Mouse (Mus musculus) liver, embryonic 11.5 days (tissue): ENCODE data around the gene Eif4g2. TPM values are rescaled to one million over a fixed set of nuclear protein-coding genes. Genes with fewer than 3 reads are reported as not detected.
A peak's percentile ranks its signal among the peaks of the same experiment; 100 is the strongest.

Source experiments
- ATAC-seq: fragments of 200-750 bp; cut with Nextera tagmentation; replicated peaks from 2 replicates; pipeline ENCODE4 v1.8.0; 2017; ENCODE audit warnings: moderate number of reproducible peaks, mild to moderate bottlenecking, moderate TSS enrichment, moderate library complexity; ENCODE audit not compliant: low FRiP score
- DNase-seq: peaks from one replicate; pipeline ENCODE4 v3.0.0-alpha.2; 2017; ENCODE audit warnings: low spot score
- H3K27ac ChIP-seq: fragments of 300-500 bp; sonication (generic); 2 replicates; pipeline ENCODE4 v1.5.1; 2014; ENCODE audit warnings: mild to moderate bottlenecking, low read depth, low read length, control low read depth
- H3K27me3 ChIP-seq: fragments of 300-500 bp; sonication (generic); replicated peaks from 2 replicates; pipeline ENCODE4 v1.6.1; 2014; ENCODE audit warnings: low read length, mixed read lengths; ENCODE audit not compliant: control insufficient read depth, insufficient read depth
- H3K36me3 ChIP-seq: fragments of 300-500 bp; sonication (generic); 2 replicates; pipeline ENCODE4 v1.6.1; 2014; ENCODE audit warnings: mild to moderate bottlenecking, low read length, moderate library complexity, mixed read lengths; ENCODE audit not compliant: control insufficient read depth, insufficient read depth
- H3K4me1 ChIP-seq: fragments of 300-500 bp; sonication (generic); replicated peaks from 2 replicates; pipeline ENCODE4 v1.6.1; 2014; ENCODE audit warnings: low read length, mixed read lengths; ENCODE audit not compliant: control insufficient read depth, insufficient read depth
- H3K4me2 ChIP-seq: fragments of 300-500 bp; sonication (generic); 2 replicates; pipeline ENCODE4 v1.6.1; 2014; ENCODE audit warnings: mild to moderate bottlenecking, control low read depth, moderate library complexity
- H3K4me3 ChIP-seq: fragments of 300-500 bp; sonication (generic); 2 replicates; pipeline ENCODE4 v1.5.1; 2014; ENCODE audit warnings: low read depth, low read length, control low read depth
- H3K9ac ChIP-seq: fragments of 300-500 bp; sonication (generic); 2 replicates; pipeline ENCODE4 v1.6.1; 2014; ENCODE audit warnings: low read depth, low read length, control low read depth
- H3K9me3 ChIP-seq: fragments of 300-500 bp; sonication (generic); 2 replicates; pipeline ENCODE4 v1.6.1; 2016; ENCODE audit warnings: low read length, inconsistent platforms, mixed read lengths; ENCODE audit not compliant: control insufficient read depth
- WGBS: fragments of 180-500 bp; shearing (Covaris S2); extraction: QIAGEN DNeasy Blood & Tissue Kit; methylation state at CpG from one replicate; pipeline ENCODE4 v1.1.7; 2014; 5-methylcytosine and 5-hydroxymethylcytosine counted together
- polyA plus RNA-seq: library from polyadenylated mRNA; unstranded; fragments of >200 nt; fragmentation: Nextera tagmentation; extraction: Ambion mirVana; gene quantifications from 2 replicates; pipeline ENCODE4 v1.2.1, GENCODE M21; 2014

The Eif4g2 gene
- polyA plus RNA-seq, 1 experiment from 2014 or later, result 1,063 TPM

DNA sequence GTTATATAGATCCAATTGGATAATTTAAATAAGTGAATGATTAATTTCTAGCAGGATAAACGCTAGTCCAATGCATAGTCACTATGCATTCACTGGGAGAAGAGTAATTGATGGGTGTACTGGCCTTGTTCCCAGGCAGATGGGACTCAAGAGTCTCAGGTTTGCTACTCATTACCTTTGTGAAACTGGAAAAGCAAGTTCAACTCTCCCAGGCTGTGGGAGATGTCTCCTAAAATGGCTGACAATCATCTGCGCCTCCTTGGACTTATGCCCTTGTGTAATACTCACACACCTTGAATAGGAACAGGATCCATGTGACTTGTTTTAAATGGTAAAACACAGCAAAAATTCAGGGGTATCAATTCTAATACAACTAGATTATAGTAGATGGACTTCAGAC, 26.3 kb upstream of the Eif4g2 start:
- Histone ChIP-seq H3K36me3 (peaks cover 5% of the 10 kb centered on the region; the same call in 1 of the 2 replicates), H3K9me3 (no peaks in the 10 kb centered on the region), H3K4me3 (no peak overlapping the region), H3K27ac (no peak overlapping the region), H3K9ac (no peak overlapping the region), H3K4me1 (no peaks in the 10 kb centered on the region), H3K27me3 (no peaks in the 10 kb centered on the region), H3K4me2 (no peak overlapping the region)
- no peak for DNase-seq
- ATAC-seq, result no peak
- WGBS, result 85% methylated on average over 2 of the region's 2 CpGs

GRCm38 (mm10) chr7:111098196-111098595, 15.4 kb upstream of the Eif4g2 start:
- Histone ChIP-seq H3K4me3 (no peak overlapping the region), H3K9ac (no peak overlapping the region), H3K27me3 (no peaks in the 10 kb centered on the region), H3K9me3 (no peaks in the 10 kb centered on the region), H3K36me3 (no peaks in the 10 kb centered on the region), H3K4me2 (no peak overlapping the region), H3K27ac (no peak overlapping the region), H3K4me1 (no peaks in the 10 kb centered on the region)
- 93% methylated on average over 1 of the region's 1 CpGs for WGBS
- DNase-seq, result no peak
- ATAC-seq, result no peak

- no peak overlapping the region for H3K9ac ChIP-seq
- H3K36me3 ChIP-seq, result no peaks in the 10 kb centered on the region
- WGBS, result 73% methylated on average over 2 of the region's 2 CpGs
- no peaks in the 10 kb centered on the region for H3K4me1 ChIP-seq
- no peaks in the 10 kb centered on the region for H3K9me3 ChIP-seq
- no peak for ATAC-seq
- H3K27me3 ChIP-seq, result no peaks in the 10 kb centered on the region
- H3K4me3 ChIP-seq, result no peak overlapping the region
- H3K4me2 ChIP-seq, result no peak overlapping the region
- no peak for DNase-seq
- no peak overlapping the region for H3K27ac ChIP-seq
Measured at GRCm38 (mm10) chr7:111095169-111095568, 12.3 kb upstream of the Eif4g2 start.

GRCm38 (mm10) chr7:111085153-111085552, 2.3 kb upstream of the Eif4g2 start:
- Histone ChIP-seq H3K27me3 (no peaks in the 10 kb centered on the region), H3K9ac (no peak overlapping the region), H3K27ac (no peak overlapping the region), H3K36me3 (peaks cover 12% of the 10 kb centered on the region), H3K9me3 (no peaks in the 10 kb centered on the region), H3K4me2 (peak overlapping the region; percentile 17; the same call in 1 of the 2 replicates), H3K4me1 (peaks cover 11% of the 10 kb centered on the region), H3K4me3 (no peak overlapping the region)
- DNase-seq (no peak), ATAC-seq (no peak; the same call in 1 of the 2 replicates)

GRCm38 (mm10) chr7:111084443-111084842, 1.6 kb upstream of the Eif4g2 start:
- Histone ChIP-seq H3K27ac (peak overlapping the region; percentile 25), H3K9ac (no peak overlapping the region), H3K9me3 (no peaks in the 10 kb centered on the region), H3K4me1 (peaks cover 19% of the 10 kb centered on the region), H3K36me3 (peaks cover 19% of the 10 kb centered on the region), H3K27me3 (no peaks in the 10 kb centered on the region), H3K4me2 (peak overlapping the region; percentile 12; the same call in 1 of the 2 replicates), H3K4me3 (no peak overlapping the region)
- ATAC-seq (no peak), DNase-seq (no peak)
- WGBS, result 69% methylated on average over 2 of the region's 2 CpGs

GRCm38 (mm10) chr7:111083733-111084120, 897 bp upstream of the Eif4g2 start:
- H3K4me2 ChIP-seq, result peak overlapping the region; percentile 59
- H3K9me3 ChIP-seq, result no peaks in the 10 kb centered on the region
- H3K27me3 ChIP-seq, result no peaks in the 10 kb centered on the region
- DNase-seq (no peak), ATAC-seq (no peak)
- H3K9ac ChIP-seq, result peak overlapping the region; percentile 100
- WGBS, result 14% methylated on average over 4 of the region's 4 CpGs
- peaks cover 25% of the 10 kb centered on the region for H3K36me3 ChIP-seq
- peaks cover 19% of the 10 kb centered on the region for H3K4me1 ChIP-seq
- peak overlapping the region; percentile 99 for H3K27ac ChIP-seq
- peak overlapping the region; percentile 100 for H3K4me3 ChIP-seq

DNA sequence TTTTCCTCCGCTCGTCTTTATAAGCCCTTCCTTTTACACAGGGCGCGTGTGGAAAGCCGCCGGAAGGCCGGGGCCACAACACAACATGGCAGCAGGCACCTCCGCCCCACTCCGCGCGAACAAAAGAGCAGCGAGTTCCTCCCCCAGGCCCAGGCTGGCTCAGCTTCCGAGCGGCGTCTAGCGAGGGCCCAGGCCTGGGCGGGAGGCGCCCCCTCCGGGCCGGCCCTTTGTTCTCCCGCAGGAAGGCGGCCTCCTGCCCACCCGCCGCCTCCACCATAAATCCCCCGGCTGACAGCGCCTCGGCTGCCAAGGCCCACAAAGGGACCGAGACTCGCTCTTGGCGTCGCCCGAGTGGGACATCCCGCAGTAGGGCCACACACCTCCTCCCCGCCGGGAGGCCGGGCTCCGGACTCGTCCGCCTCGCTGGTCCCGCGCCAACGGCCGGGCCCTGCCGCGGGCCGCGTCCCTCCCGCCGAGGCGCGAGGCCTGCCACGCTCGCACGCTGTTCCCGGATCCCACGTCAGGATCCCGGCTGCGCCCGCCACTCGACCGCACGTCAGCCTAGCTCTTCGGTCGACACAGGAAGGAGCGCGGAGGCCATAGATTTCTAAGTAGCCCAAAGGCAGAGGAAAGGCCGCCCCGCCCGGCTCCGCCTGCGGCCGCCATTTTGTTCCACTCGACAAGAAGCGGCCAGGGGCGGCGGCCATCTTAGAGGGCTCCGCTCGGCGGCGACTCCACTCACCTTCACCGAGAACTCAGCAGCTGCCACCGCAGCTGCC, 598 bp downstream of the Eif4g2 start:
- Histone ChIP-seq H3K4me3 (peak overlapping the region; percentile 100), H3K27ac (peak overlapping the region; percentile 99), H3K36me3 (peaks cover 38% of the 10 kb centered on the region), H3K27me3 (no peaks in the 10 kb centered on the region), H3K4me1 (peaks cover 19% of the 10 kb centered on the region), H3K9me3 (no peaks in the 10 kb centered on the region), H3K9ac (peak overlapping the region; percentile 100), H3K4me2 (peak overlapping the region; percentile 90)
- DNase-seq (no peak), ATAC-seq (peak; percentile 69)
- WGBS, result under 1% methylated on average over 82 of the region's 83 CpGs

GRCm38 (mm10) chr7:111080876-111081275, 2.0 kb downstream of the Eif4g2 start:
- Histone ChIP-seq H3K4me3 (peak overlapping the region; percentile 100), H3K9ac (peak overlapping the region; percentile 100), H3K36me3 (peaks cover 52% of the 10 kb centered on the region), H3K27me3 (no peaks in the 10 kb centered on the region), H3K9me3 (no peaks in the 10 kb centered on the region), H3K4me1 (peaks cover 19% of the 10 kb centered on the region), H3K27ac (no peak overlapping the region; the same call in 1 of the 2 replicates), H3K4me2 (peak overlapping the region; percentile 90)
- ATAC-seq (no peak), DNase-seq (no peak)
- WGBS, result 85% methylated on average over 3 of the region's 3 CpGs

DNA sequence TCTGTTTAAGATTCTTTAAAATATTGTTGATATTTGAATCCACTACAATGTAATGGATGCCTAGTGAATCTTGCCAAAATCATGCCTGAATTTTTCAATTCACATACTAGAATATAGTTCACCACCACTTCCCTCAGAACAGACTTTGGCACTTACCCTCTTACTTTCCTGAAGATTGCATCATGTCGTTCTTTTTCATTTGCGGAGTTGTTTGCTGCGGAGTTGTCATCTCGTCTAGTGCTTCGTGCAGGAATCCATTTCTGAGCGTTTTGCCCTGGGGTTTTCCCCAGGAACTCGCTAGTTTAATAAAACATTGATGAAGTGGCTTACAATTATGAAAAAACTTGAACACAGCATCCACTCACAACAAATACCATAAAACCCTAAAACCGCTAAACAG, 2.8 kb downstream of the Eif4g2 start:
- Histone ChIP-seq H3K27me3 (no peaks in the 10 kb centered on the region), H3K36me3 (peaks cover 57% of the 10 kb centered on the region), H3K9ac (no peak overlapping the region), H3K9me3 (no peaks in the 10 kb centered on the region), H3K27ac (no peak overlapping the region), H3K4me1 (peaks cover 19% of the 10 kb centered on the region), H3K4me3 (peak overlapping the region; percentile 100; the same call in 1 of the 2 replicates), H3K4me2 (peak overlapping the region; percentile 90)
- 87% methylated on average over 8 of the region's 8 CpGs for WGBS
- ATAC-seq, result no peak
- no peak for DNase-seq
